Mouse (Mus musculus) kidney, postnatal 0 days (tissue): ENCODE data around the gene Fam171a2. TPM values are rescaled to one million over a fixed set of nuclear protein-coding genes. Genes with fewer than 3 reads are reported as not detected.

ENCODE experiments used
- ATAC-seq: fragments of 200-750 bp; cut with Nextera tagmentation; replicated peaks from 2 replicates; pipeline ENCODE4 v1.8.0; 2017; ENCODE audit warnings: low read depth, moderate number of reproducible peaks, moderate TSS enrichment, moderate library complexity; ENCODE audit not compliant: low FRiP score
- DNase-seq: peaks from one replicate; pipeline ENCODE4 v3.0.0-alpha.2; 2016; ENCODE audit warnings: low spot score
- H3K27ac ChIP-seq: fragments of 300-500 bp; sonication (generic); 2 replicates; pipeline ENCODE4 v1.5.1; 2014; ENCODE audit warnings: mild to moderate bottlenecking
- H3K27me3 ChIP-seq: fragments of 300-500 bp; sonication (generic); 2 replicates; pipeline ENCODE4 v1.6.1; 2014; ENCODE audit warnings: low read length, mixed read lengths; ENCODE audit not compliant: insufficient read depth
- H3K36me3 ChIP-seq: fragments of 300-500 bp; sonication (generic); 2 replicates; pipeline ENCODE4 v1.6.1; 2014; ENCODE audit warnings: low read length, mixed read lengths; ENCODE audit not compliant: insufficient read depth
- H3K4me1 ChIP-seq: fragments of 300-500 bp; sonication (generic); replicated peaks from 2 replicates; pipeline ENCODE4 v1.6.1; 2014; ENCODE audit warnings: antibody characterized with exemption, low read length, mixed read lengths; ENCODE audit not compliant: insufficient read depth
- H3K4me2 ChIP-seq: fragments of 300-500 bp; sonication (generic); 2 replicates; pipeline ENCODE4 v1.6.1; 2014; ENCODE audit warnings: mild to moderate bottlenecking, low read length, moderate library complexity, mixed read lengths
- H3K4me3 ChIP-seq: fragments of 300-500 bp; sonication (generic); replicated peaks from 2 replicates; pipeline ENCODE4 v1.5.1; 2014; ENCODE audit warnings: low read depth, low read length
- H3K9ac ChIP-seq: fragments of 300-500 bp; sonication (generic); 2 replicates; pipeline ENCODE4 v1.6.1; 2014; ENCODE audit warnings: low read depth, low read length
- H3K9me3 ChIP-seq: fragments of 300-500 bp; sonication (generic); replicated peaks from 2 replicates; pipeline ENCODE4 v1.6.1; 2016; ENCODE audit warnings: low read length, inconsistent platforms, mixed read lengths
- CTCF ChIP-seq: IDR thresholded peaks from 2 replicates; pipeline ENCODE4 v1.5.1; 2016; ENCODE audit warnings: antibody characterized with exemption, low read depth, mild to moderate bottlenecking, moderate library complexity
- WGBS: fragments of 180-500 bp; shearing (Covaris S2); extraction: QIAGEN DNeasy Blood & Tissue Kit; methylation state at CpG from one replicate; pipeline ENCODE4 v1.1.7; 2014; 5-methylcytosine and 5-hydroxymethylcytosine counted together
- polyA plus RNA-seq: library from polyadenylated mRNA; unstranded; fragments of >200 nt; fragmentation: Nextera tagmentation; extraction: Ambion mirVana; gene quantifications from 2 replicates; pipeline ENCODE4 v1.2.1, GENCODE M21; 2015

Gene Fam171a2
- polyA plus RNA-seq, 1 experiment from 2014 or later: 6.4 TPM

DNA sequence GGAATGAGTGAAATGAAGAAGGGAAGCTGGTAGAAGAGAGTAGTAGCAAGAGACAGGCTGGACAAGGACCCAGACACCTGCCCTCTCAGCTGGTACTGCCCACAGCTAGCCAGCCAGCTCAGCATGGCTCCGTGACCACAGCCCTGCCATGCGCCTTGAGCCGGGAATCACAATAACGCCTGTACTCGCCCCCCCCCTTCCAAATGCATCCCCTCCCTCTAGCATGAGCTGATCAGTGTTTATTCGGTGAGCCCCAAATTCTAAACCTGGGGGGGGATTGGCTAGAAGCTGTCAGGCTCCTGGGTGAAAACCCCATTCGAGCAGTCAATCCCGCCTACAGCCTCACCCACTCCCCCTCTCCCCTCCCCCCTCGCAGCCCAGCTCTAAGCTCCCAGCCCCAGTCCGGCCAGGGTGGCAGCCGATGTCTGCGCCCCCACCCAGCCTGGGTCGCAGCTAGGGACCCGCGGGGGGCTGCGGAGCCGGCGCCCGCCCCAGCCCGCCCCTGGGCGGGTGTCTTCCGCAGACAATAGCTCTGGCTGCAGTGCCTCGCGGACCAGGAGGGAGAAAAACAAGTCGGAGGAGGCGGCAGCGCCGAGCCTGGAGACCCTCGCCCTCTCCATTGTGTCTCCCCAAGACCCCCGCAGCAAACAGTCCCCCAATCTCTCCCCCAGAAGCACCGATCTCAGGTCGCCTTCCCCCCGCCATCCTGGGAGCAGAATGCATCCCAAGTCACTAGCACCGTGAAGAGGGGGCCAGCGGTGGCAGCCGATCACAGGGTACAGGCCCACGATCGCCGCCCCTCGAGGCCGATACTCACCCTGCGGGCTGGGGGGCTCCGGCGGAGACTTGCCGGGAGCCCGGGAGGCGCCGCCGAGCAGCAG is 661 bp downstream of the Fam171a2 start:
- peaks cover 23% of the 10 kb centered on the region for H3K4me1 ChIP-seq
- no peaks in the 10 kb centered on the region for H3K9me3 ChIP-seq
- peak overlapping the region; percentile 93 for H3K4me3 ChIP-seq
- peaks cover 9% of the 10 kb centered on the region; the same call in 1 of the 2 replicates for H3K36me3 ChIP-seq
- WGBS: under 1% methylated on average over 39 of the region's 49 CpGs
- H3K4me2 ChIP-seq: peak overlapping the region; percentile 94
- DNase-seq (no peak), ATAC-seq (peak; percentile 19; the same call in 1 of the 2 replicates)
- no peaks in the 10 kb centered on the region for H3K27me3 ChIP-seq
- peak overlapping the region; percentile 94 for H3K9ac ChIP-seq
- H3K27ac ChIP-seq: peak overlapping the region; percentile 85
- TF ChIP-seq CTCF: no peak

DNA sequence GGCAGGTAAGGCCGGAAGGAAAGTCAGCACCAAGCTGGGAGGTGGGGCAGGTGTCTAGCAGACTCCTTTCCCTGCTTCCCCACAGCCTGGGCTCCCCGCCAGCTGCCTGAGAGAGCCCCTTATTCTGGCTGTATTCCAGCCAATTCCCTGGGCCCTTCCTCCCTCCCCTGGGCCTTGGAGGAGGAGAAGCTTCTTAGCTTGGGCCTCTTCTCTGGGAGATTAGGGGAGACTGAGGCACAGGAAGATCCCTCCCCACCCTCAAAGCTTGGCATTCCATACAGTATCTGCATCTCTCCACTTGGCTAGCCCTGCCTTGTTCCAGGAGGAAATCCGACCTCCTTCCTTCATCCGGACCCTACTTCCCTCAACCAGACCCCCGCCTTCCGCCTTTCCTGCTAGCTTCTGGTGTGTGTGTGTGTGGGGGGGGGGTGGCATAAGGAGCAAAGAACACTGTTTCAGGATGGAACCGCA is 1.6 kb downstream of the Fam171a2 start:
- WGBS: 10% methylated on average over 7 of the region's 7 CpGs
- peaks cover 9% of the 10 kb centered on the region; the same call in 1 of the 2 replicates for H3K36me3 ChIP-seq
- H3K9ac ChIP-seq: peak overlapping the region; percentile 94
- peaks cover 23% of the 10 kb centered on the region for H3K4me1 ChIP-seq
- ATAC-seq: 0 out of 2 replicates have a peak, but pooled peaks have one; percentile 1
- no peaks in the 10 kb centered on the region for H3K27me3 ChIP-seq
- peak overlapping the region; percentile 93 for H3K4me3 ChIP-seq
- TF ChIP-seq CTCF: no peak
- H3K27ac ChIP-seq: peak overlapping the region; percentile 85
- DNase-seq: peak; percentile 73
- no peaks in the 10 kb centered on the region for H3K9me3 ChIP-seq
- peak overlapping the region; percentile 94 for H3K4me2 ChIP-seq

- Histone ChIP-seq H3K4me2 (peak overlapping the region; percentile 94), H3K9me3 (no peaks in the 10 kb centered on the region), H3K27ac (peak overlapping the region; percentile 85), H3K9ac (no peak overlapping the region; the same call in 1 of the 2 replicates), H3K4me3 (peak overlapping the region; percentile 93; the same call in 1 of the 2 replicates), H3K27me3 (no peaks in the 10 kb centered on the region), H3K36me3 (peaks cover 9% of the 10 kb centered on the region; the same call in 1 of the 2 replicates), H3K4me1 (peaks cover 23% of the 10 kb centered on the region)
- TF ChIP-seq CTCF: no peak
- DNase-seq (peak; percentile 83), ATAC-seq (peak; percentile 34)
- WGBS: 11% methylated on average over 10 of the region's 10 CpGs
Observed at GRCm38 (mm10) chr11:102445264-102445890, 2.1 kb downstream of the Fam171a2 start.

- no peak for ATAC-seq
- TF ChIP-seq CTCF: no peak
- H3K4me3 ChIP-seq: no peak overlapping the region
- DNase-seq: no peak
- H3K9me3 ChIP-seq: no peaks in the 10 kb centered on the region
- peaks cover 13% of the 10 kb centered on the region for H3K36me3 ChIP-seq
- H3K4me2 ChIP-seq: peak overlapping the region; percentile 94
- WGBS: 8% methylated on average over 6 of the region's 6 CpGs
- peaks cover 23% of the 10 kb centered on the region for H3K4me1 ChIP-seq
- H3K27me3 ChIP-seq: no peaks in the 10 kb centered on the region
- no peak overlapping the region for H3K27ac ChIP-seq
- no peak overlapping the region for H3K9ac ChIP-seq
Observed at GRCm38 (mm10) chr11:102444781-102445180, 2.7 kb downstream of the Fam171a2 start.

GRCm38 (mm10) chr11:102444321-102444720 is 3.2 kb downstream of the Fam171a2 start:
- Histone ChIP-seq H3K4me3 (no peak overlapping the region), H3K27ac (no peak overlapping the region), H3K9ac (no peak overlapping the region), H3K4me2 (no peak overlapping the region), H3K36me3 (peaks cover 16% of the 10 kb centered on the region), H3K9me3 (no peaks in the 10 kb centered on the region), H3K27me3 (no peaks in the 10 kb centered on the region), H3K4me1 (peaks cover 23% of the 10 kb centered on the region)
- no peak for TF ChIP-seq CTCF
- WGBS: 83% methylated on average over 3 of the region's 3 CpGs
- DNase-seq (no peak), ATAC-seq (no peak)

DNA sequence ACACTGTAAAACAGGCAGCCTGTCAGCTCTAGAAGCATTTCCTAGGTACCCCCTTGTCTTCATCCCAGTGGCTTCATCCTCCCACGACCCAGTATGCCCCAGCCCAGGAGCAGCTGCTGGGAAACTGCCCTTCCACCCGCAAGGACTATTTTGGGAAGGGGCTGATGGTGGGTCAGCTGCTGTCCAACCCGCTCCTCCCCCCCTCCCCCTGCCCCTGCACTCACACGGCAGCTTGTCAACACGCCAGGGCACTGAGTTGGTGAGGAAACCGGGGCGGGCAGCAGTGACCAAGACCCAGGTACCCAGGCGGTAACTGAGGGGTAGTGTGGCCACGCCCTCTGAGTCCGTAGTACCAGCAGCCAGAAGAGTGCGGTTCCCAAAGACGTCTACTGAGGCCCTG is 3.7 kb downstream of the Fam171a2 start:
- H3K9me3 ChIP-seq: no peaks in the 10 kb centered on the region
- WGBS: 63% methylated on average over 12 of the region's 12 CpGs
- DNase-seq (no peak), ATAC-seq (no peak)
- no peaks in the 10 kb centered on the region for H3K27me3 ChIP-seq
- peaks cover 19% of the 10 kb centered on the region for H3K36me3 ChIP-seq
- no peak overlapping the region for H3K4me3 ChIP-seq
- H3K9ac ChIP-seq: no peak overlapping the region
- no peak overlapping the region for H3K4me2 ChIP-seq
- no peak for TF ChIP-seq CTCF
- peaks cover 23% of the 10 kb centered on the region for H3K4me1 ChIP-seq
- no peak overlapping the region for H3K27ac ChIP-seq
